Mouse (Mus musculus) midbrain, embryonic 12.5 days (tissue): Measurements from ENCODE around the gene Arl3. TPM values are rescaled to one million over a fixed set of nuclear protein-coding genes. Genes with fewer than 3 reads are reported as not detected.

Experiments used
- ATAC-seq: fragments of 200-750 bp; cut with Nextera tagmentation; 2 replicates; pipeline ENCODE4 v1.8.0; 2017; ENCODE audit warnings: low read depth, moderate TSS enrichment, moderate library complexity; ENCODE audit not compliant: low FRiP score
- H3K27ac ChIP-seq: fragments of 300-500 bp; sonication (generic); replicated peaks from 2 replicates; pipeline ENCODE4 v1.5.1; 2016; ENCODE audit warnings: mild to moderate bottlenecking
- H3K27me3 ChIP-seq: fragments of 300-500 bp; sonication (generic); 2 replicates; pipeline ENCODE4 v1.6.1; 2016; ENCODE audit warnings: mild to moderate bottlenecking
- H3K36me3 ChIP-seq: fragments of 300-500 bp; sonication (generic); 2 replicates; pipeline ENCODE4 v1.6.1; 2016
- H3K4me1 ChIP-seq: fragments of 300-500 bp; sonication (generic); 2 replicates; pipeline ENCODE4 v1.6.1; 2016
- H3K4me2 ChIP-seq: fragments of 300-500 bp; sonication (generic); replicated peaks from 2 replicates; pipeline ENCODE4 v1.6.1; 2016; ENCODE audit warnings: mild to moderate bottlenecking, moderate library complexity
- H3K4me3 ChIP-seq: fragments of 300-500 bp; sonication (generic); 2 replicates; pipeline ENCODE4 v1.5.1; 2016; ENCODE audit warnings: mild to moderate bottlenecking
- H3K9ac ChIP-seq: fragments of 300-500 bp; sonication (generic); replicated peaks from 2 replicates; pipeline ENCODE4 v1.6.1; 2016; ENCODE audit warnings: mild to moderate bottlenecking, moderate library complexity
- H3K9me3 ChIP-seq: fragments of 300-500 bp; sonication (generic); 2 replicates; pipeline ENCODE4 v1.6.1; 2016; ENCODE audit warnings: mild to moderate bottlenecking
- WGBS: fragments of 180-500 bp; shearing (Covaris S2); methylation state at CpG from one replicate; pipeline ENCODE4 v1.1.7; 2016; 5-methylcytosine and 5-hydroxymethylcytosine counted together
- polyA plus RNA-seq: library from polyadenylated mRNA; unstranded; fragments of >200 nt; fragmentation: Nextera tagmentation; extraction: Ambion mirVana; gene quantifications from 2 replicates; pipeline ENCODE4 v1.2.1, GENCODE M21; 2016

Gene Arl3
- polyA plus RNA-seq, 1 experiment from 2014 or later, result 208 TPM

DNA sequence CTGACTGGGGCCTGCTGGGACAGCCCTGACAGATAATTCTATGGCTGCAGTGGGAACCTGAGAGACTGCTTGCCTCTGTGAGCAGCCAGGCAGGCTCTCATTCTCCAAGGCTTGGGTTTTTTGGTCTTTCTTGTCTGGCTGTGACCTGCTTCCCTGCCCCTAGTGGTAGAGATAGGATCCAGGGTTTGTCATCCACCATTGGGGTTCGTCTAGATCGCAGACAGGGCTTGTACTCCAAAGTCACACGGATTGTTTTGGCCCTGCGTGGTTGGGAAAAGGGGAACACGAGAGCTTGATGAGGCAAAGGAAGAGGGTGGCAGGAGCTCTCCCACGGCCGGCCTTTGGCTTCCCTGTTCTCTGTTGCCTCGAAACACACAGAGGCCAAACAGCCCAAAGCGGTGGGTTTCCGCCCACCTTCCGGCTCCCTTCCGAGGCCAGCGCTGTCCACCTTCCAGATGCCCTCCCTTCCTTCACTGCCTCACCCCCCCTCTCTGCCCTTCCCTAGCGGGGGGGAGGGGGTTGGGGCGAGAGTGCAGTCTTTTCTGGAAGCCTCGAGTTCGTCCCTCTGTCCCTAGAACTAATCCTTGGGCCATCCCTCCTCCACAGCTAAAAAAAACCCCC, 90.0 kb downstream of the Arl3 start:
- 0 out of 2 replicates have a peak, but pooled peaks cover 3% of the 10 kb centered on the region for H3K27me3 ChIP-seq
- no peak for ATAC-seq
- H3K36me3 ChIP-seq, result peaks cover 62% of the 10 kb centered on the region
- 32% methylated on average over 17 of the region's 17 CpGs for WGBS
- peak overlapping the region; percentile 35; the same call in 1 of the 2 replicates for H3K27ac ChIP-seq
- no peak overlapping the region for H3K4me3 ChIP-seq
- H3K4me2 ChIP-seq, result no peak overlapping the region
- H3K4me1 ChIP-seq, result peaks cover 32% of the 10 kb centered on the region
- no peaks in the 10 kb centered on the region for H3K9me3 ChIP-seq
- H3K9ac ChIP-seq, result peak overlapping the region; percentile 43; the same call in 1 of the 2 replicates

DNA sequence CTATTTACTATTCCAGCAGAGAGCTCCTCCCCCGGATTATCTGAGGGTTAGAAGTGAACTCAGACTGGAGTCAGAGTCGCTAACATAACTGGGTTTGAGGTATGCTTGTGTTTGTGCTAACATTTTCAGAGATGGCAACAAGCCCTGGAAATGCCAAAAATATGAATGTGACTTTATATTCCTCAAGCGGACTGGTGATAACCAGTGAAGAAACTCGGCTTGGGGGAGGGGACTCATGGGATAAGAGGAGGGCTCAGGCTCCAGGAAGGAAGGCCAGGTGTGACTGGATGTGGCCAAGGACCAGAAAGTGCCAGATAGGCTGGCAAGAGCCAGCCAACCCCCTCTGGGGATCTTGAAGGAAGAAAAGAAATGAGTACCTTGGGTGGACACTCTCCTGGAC, 91.2 kb downstream of the Arl3 start:
- Histone ChIP-seq H3K4me3 (no peak overlapping the region), H3K36me3 (peaks cover 63% of the 10 kb centered on the region), H3K27ac (peak overlapping the region; percentile 58), H3K4me1 (peaks cover 44% of the 10 kb centered on the region), H3K9ac (peak overlapping the region; percentile 15; the same call in 1 of the 2 replicates), H3K4me2 (peak overlapping the region; percentile 11; the same call in 1 of the 2 replicates), H3K27me3 (no peaks in the 10 kb centered on the region), H3K9me3 (no peaks in the 10 kb centered on the region)
- 15% methylated on average over 4 of the region's 4 CpGs for WGBS
- no peak for ATAC-seq

DNA sequence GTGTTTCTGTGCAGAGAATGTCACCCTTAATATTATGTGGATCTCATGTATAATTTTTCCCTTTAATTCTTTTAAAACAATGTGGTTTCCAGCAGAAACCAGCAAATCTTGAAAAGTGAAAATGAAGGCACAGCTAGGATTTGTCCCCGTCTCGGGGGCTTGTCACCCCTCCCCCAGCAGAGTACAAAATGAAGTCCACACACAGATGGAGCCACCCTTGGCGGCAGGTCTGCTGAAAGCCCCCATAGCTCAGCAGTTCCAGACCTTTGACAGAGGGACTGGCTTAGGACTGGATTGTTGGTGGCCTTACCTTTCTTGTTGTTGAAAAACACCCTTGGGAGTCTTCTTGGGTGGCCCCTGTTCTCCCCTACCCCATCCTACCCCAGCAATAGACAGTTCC, 91.6 kb downstream of the Arl3 start:
- H3K4me2 ChIP-seq, result peak overlapping the region; percentile 11; the same call in 1 of the 2 replicates
- no peak overlapping the region for H3K4me3 ChIP-seq
- H3K4me1 ChIP-seq, result peaks cover 44% of the 10 kb centered on the region
- no peak for ATAC-seq
- H3K36me3 ChIP-seq, result peaks cover 59% of the 10 kb centered on the region
- H3K27me3 ChIP-seq, result no peaks in the 10 kb centered on the region
- H3K9me3 ChIP-seq, result no peaks in the 10 kb centered on the region
- 8% methylated on average over 3 of the region's 3 CpGs for WGBS
- peak overlapping the region; percentile 15; the same call in 1 of the 2 replicates for H3K9ac ChIP-seq
- H3K27ac ChIP-seq, result peak overlapping the region; percentile 58

Other genes starting within 250 kb of the Arl3 start
- 31.4 and 31.9 TPM in 2 replicates for gene Psd, start 246.0 kb downstream of the Arl3 start, polyA plus RNA-seq
- 27.6 and 32.6 TPM in 2 replicates for gene Fbxl15, start 245.0 kb downstream of the Arl3 start, polyA plus RNA-seq
- 228 and 237 TPM in 2 replicates for gene Cuedc2, start 234.5 kb downstream of the Arl3 start, polyA plus RNA-seq
- 6.5 and 7.1 TPM in 2 replicates for gene Mfsd13a, start 232.1 kb downstream of the Arl3 start, polyA plus RNA-seq
- 1.4 TPM in 2 replicates for gene 2310034G01Rik, start 222.9 kb downstream of the Arl3 start, polyA plus RNA-seq
- 242 and 258 TPM in 2 replicates for gene Actr1a, start 177.4 kb downstream of the Arl3 start, polyA plus RNA-seq
- 42.4 and 43.7 TPM in 2 replicates for gene Sufu, start 176.3 kb downstream of the Arl3 start, polyA plus RNA-seq
- 38.5 and 53.9 TPM in 2 replicates for gene Trim8, start 71.5 kb downstream of the Arl3 start, polyA plus RNA-seq
- gene Sfxn2, start 167 bp upstream of the Arl3 start, polyA plus RNA-seq, result 11.9 and 14.2 TPM in 2 replicates
- 47.6 and 51.5 TPM in 2 replicates for gene Wbp1l, start 25.9 kb upstream of the Arl3 start, polyA plus RNA-seq
- gene Cyp17a1, start 100.0 kb upstream of the Arl3 start, polyA plus RNA-seq, result not detected in 2 replicates
- 17.2 and 17.3 TPM in 2 replicates for gene Borcs7, start 116.7 kb upstream of the Arl3 start, polyA plus RNA-seq
- 27.0 and 29.9 TPM in 2 replicates for gene As3mt, start 134.3 kb upstream of the Arl3 start, polyA plus RNA-seq
- 7.2 and 9.2 TPM in 2 replicates for gene Cnnm2, start 188.4 kb upstream of the Arl3 start, polyA plus RNA-seq